In the genomic region with DNA sequence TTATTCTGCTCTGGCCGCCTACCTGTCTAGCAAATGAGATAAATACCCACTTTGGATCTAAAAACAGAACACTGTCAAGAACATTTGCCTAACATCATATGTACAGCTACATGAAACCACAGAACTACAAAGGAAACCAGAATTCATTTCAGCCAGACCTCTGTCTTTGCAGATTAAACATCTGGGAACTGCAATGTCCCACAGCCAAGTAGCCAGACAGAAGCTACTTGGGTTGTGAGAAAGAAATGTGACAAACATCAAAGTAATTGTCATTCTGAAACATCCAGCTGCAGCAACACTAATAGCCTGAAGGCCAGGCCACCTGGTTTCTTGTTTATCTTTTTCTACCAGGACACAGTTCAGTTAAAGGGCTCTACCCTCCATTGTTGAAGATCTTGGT, we compare ENCODE assay signal across 21 mouse cellular contexts.
DNase-seq lines count a peak whose midpoint lies in the region; ATAC-seq and TF ChIP-seq lines count a peak whose summit lies in the region.
"Had no signal": no experiment of that assay in that cellular context is flagged by ENCODE, and none has a peak within 500 bp of the region (broad histone marks: within the 10 kb centered on the region; RNA-seq: fewer than 3 reads in every experiment).

No protein-coding gene starts in this region.

- no peak overlapping the region for H3K27ac ChIP-seq in kidney, adult 2 months (ENCODE audit: insufficient read depth, low read depth, low read length)
- no peak overlapping the region for H3K27ac ChIP-seq in kidney, embryonic 16.5 days (ENCODE audit: low read length)
- peak overlapping the region; percentile 91 for H3K27ac ChIP-seq in CH12.LX (ENCODE audit: insufficient read depth, low read depth)
- H3K27ac ChIP-seq in stomach, postnatal 0 days (replicated peaks) = no peak overlapping the region
- H3K27ac ChIP-seq: embryonic facial prominence, embryonic 10.5 days; embryonic facial prominence, embryonic 12.5 days; forebrain, embryonic 13.5 days; forebrain, embryonic 15.5 days had no signal

- no peaks in the 10 kb centered on the region for H3K36me3 ChIP-seq in kidney, adult 2 months (ENCODE audit: control insufficient read depth, insufficient read depth, low read length)
- no peaks in the 10 kb centered on the region for H3K36me3 ChIP-seq in kidney, embryonic 16.5 days (ENCODE audit: insufficient read depth, low read length)
- no peaks in the 10 kb centered on the region for H3K36me3 ChIP-seq in CH12.LX (replicated peaks in 1 of 2; ENCODE audit: control insufficient read depth in 1 of 2, insufficient read depth in 1 of 2, low read length in 1 of 2)
- H3K36me3 ChIP-seq in stomach, postnatal 0 days (ENCODE audit: control insufficient read depth, insufficient read depth, low read length) = no peaks in the 10 kb centered on the region
- H3K36me3 ChIP-seq: G1E had no signal

- dilution Hi-C loops in CH12.LX (cut with MboI; ENCODE audit: extremely low pct_ligation_motif_present, extremely low pct_unique_long_range_greater_than_20kb, low sequenced_read_pairs) = no loop called here

- H3K27me3 ChIP-seq in kidney, adult 2 months (replicated peaks; ENCODE audit: control insufficient read depth, insufficient read depth, low read length) = no peaks in the 10 kb centered on the region
- H3K27me3 ChIP-seq in kidney, embryonic 16.5 days (ENCODE audit: insufficient read depth, low read length) = no peaks in the 10 kb centered on the region
- H3K27me3 ChIP-seq in CH12.LX (replicated peaks) = no peaks in the 10 kb centered on the region
- H3K27me3 ChIP-seq in stomach, postnatal 0 days (ENCODE audit: control insufficient read depth, insufficient read depth, low read length) = no peaks in the 10 kb centered on the region
- H3K27me3 ChIP-seq: embryonic facial prominence, embryonic 12.5 days; forebrain, embryonic 13.5 days; forebrain, embryonic 15.5 days had no signal

- 84% methylated on average over 1 of the region's 1 CpGs for WGBS in kidney, adult 2 months
- WGBS in kidney, embryonic 16.5 days = 82% methylated on average over 1 of the region's 1 CpGs
- 66% methylated on average over 1 of the region's 1 CpGs for WGBS in stomach, postnatal 0 days

- DNase-seq in kidney, adult 2 months = peak; percentile 4
- DNase-seq in CH12.LX (ENCODE audit: extremely low read depth) (peak; percentile 81), MN1 (ENCODE audit: low spot score) (peak; percentile 18)
- no peak for DNase-seq in stomach, postnatal 0 days (ENCODE audit: low spot score)
- DNase-seq: adrenal gland, adult 2 months; adrenal gland, postnatal 10 days; adrenal gland, postnatal 25 days; cerebellum, adult 11 months; cerebellum, adult 18-20 months; cerebellum, adult 8-10 months; cerebellum, adult 9-11 months; cerebellum, postnatal 14 days; cerebellum, postnatal 36 days; embryo, embryonic 11 days; forebrain, postnatal 0 days had no signal

- no peak for ATAC-seq in kidney, embryonic 16.5 days (ENCODE audit: low FRiP score, low TSS enrichment)
- ATAC-seq in stomach, postnatal 0 days (ENCODE audit: low FRiP score, low TSS enrichment) = no peak
- ATAC-seq: forebrain, embryonic 13.5 days; forebrain, embryonic 15.5 days; forebrain, postnatal 0 days had no signal

- H3K4me1 ChIP-seq in kidney, adult 2 months (ENCODE audit: control insufficient read depth, insufficient read depth, low read length) = peaks cover 6% of the 10 kb centered on the region
- no peaks in the 10 kb centered on the region for H3K4me1 ChIP-seq in kidney, embryonic 16.5 days (ENCODE audit: insufficient read depth, low read length)
- peaks cover 17 to 48% of the 10 kb centered on the region in 2 experiments for H3K4me1 ChIP-seq in CH12.LX (ENCODE audit: control insufficient read depth in 1 of 2, insufficient read depth in 2 of 2)
- no peaks in the 10 kb centered on the region for H3K4me1 ChIP-seq in stomach, postnatal 0 days (replicated peaks; ENCODE audit: control insufficient read depth, insufficient read depth)
- H3K4me1 ChIP-seq: embryonic facial prominence, embryonic 10.5 days; embryonic facial prominence, embryonic 12.5 days; forebrain, embryonic 13.5 days; forebrain, embryonic 15.5 days had no signal

- H3K9ac ChIP-seq in kidney, embryonic 16.5 days (replicated peaks; ENCODE audit: low read length) = no peak overlapping the region
- no peak overlapping the region for H3K9ac ChIP-seq in CH12.LX (ENCODE audit: insufficient read depth, low read depth)
- H3K9ac ChIP-seq in stomach, postnatal 0 days (ENCODE audit: low read length) = no peak overlapping the region
- H3K9ac ChIP-seq: embryonic facial prominence, embryonic 12.5 days; forebrain, embryonic 13.5 days; forebrain, embryonic 15.5 days; forebrain, postnatal 0 days had no signal

- peak; percentile 6 for TF ChIP-seq RAD21 in CH12.LX (IDR thresholded peaks at IDR 0.05; ENCODE audit: low read depth, low read length)

- no peaks in the 10 kb centered on the region for H3K9me3 ChIP-seq in kidney, embryonic 16.5 days (ENCODE audit: low read length)
- peaks cover 4% of the 10 kb centered on the region for H3K9me3 ChIP-seq in CH12.LX (replicated peaks; ENCODE audit: low read length)
- H3K9me3 ChIP-seq in stomach, postnatal 0 days (ENCODE audit: control insufficient read depth, low read length) = no peaks in the 10 kb centered on the region
- H3K9me3 ChIP-seq: embryonic facial prominence, embryonic 10.5 days; embryonic facial prominence, embryonic 12.5 days; forebrain, embryonic 13.5 days; forebrain, embryonic 15.5 days had no signal

- peak; percentile 99 for TF ChIP-seq EP300 in CH12.LX (IDR thresholded peaks at IDR 0.05; ENCODE audit: low read length)
- no peak for TF ChIP-seq EP300 in stomach, postnatal 0 days (optimal IDR thresholded peaks at IDR 0.05)

- TF ChIP-seq CTCF in kidney, adult 2 months (conservative IDR thresholded peaks at IDR 0.05; ENCODE audit: insufficient read depth, insufficient read length, low read depth, low read length) = no peak
- no peak for TF ChIP-seq CTCF in CH12.LX (conservative IDR thresholded peaks at IDR 0.05 in 1 of 2, IDR thresholded peaks at IDR 0.05 in 1 of 2; ENCODE audit: low read depth in 2 of 2, low read length in 2 of 2)
- TF ChIP-seq CTCF in stomach, postnatal 0 days (IDR thresholded peaks at IDR 0.05; ENCODE audit: low read depth) = no peak

- no peak overlapping the region for H3K4me2 ChIP-seq in kidney, embryonic 16.5 days (replicated peaks; ENCODE audit: low read depth, low read length)
- H3K4me2 ChIP-seq in CH12.LX (ENCODE audit: insufficient read depth, low read depth, poor library complexity, severe bottlenecking) = peak overlapping the region; percentile 17; the same call in 1 of the 2 replicates
- H3K4me2 ChIP-seq in stomach, postnatal 0 days (replicated peaks; ENCODE audit: low read depth) = no peak overlapping the region
- H3K4me2 ChIP-seq: embryonic facial prominence, embryonic 12.5 days; forebrain, embryonic 13.5 days; forebrain, embryonic 15.5 days had no signal

- H3K79me2 ChIP-seq in CH12.LX (replicated peaks; ENCODE audit: control insufficient read depth, extremely low read depth, insufficient read depth, poor library complexity, severe bottlenecking) = no peaks in the 10 kb centered on the region

- in situ Hi-C loops in CH12.LX (cut with MboI; ENCODE audit: low pct_ligation_motif_present, low pct_unique_long_range_greater_than_20kb, low sequenced_read_pairs) = no loop called here

- no peak overlapping the region for H3K4me3 ChIP-seq in kidney, adult 2 months (ENCODE audit: insufficient read depth, low read depth, low read length)
- H3K4me3 ChIP-seq in kidney, embryonic 16.5 days (ENCODE audit: low read length) = no peak overlapping the region
- H3K4me3 ChIP-seq in CH12.LX (replicated peaks in 1 of 3; ENCODE audit: low read depth in 2 of 3, low read length in 2 of 3, poor library complexity in 1 of 3) = no peak overlapping the region
- no peak overlapping the region for H3K4me3 ChIP-seq in stomach, postnatal 0 days (ENCODE audit: low read depth, low read length)
- H3K4me3 ChIP-seq: embryonic facial prominence, embryonic 10.5 days; embryonic facial prominence, embryonic 12.5 days; forebrain, embryonic 13.5 days; forebrain, embryonic 15.5 days had no signal

- no peak for TF ChIP-seq POLR2A in kidney, adult 2 months (IDR thresholded peaks at IDR 0.05; ENCODE audit: low read depth, low read length)
- TF ChIP-seq POLR2A in CH12.LX (IDR thresholded peaks at IDR 0.05; ENCODE audit: low read depth, low read length) = no peak

TF ChIP-seq in CH12.LX, 34 proteins besides CTCF, POLR2A, EP300 and RAD21 (continues in another document):
- TF ChIP-seq JUND (conservative IDR thresholded peaks at IDR 0.05; ENCODE audit: low read depth, low read length) (peak; percentile 88), NRF1 (IDR thresholded peaks at IDR 0.05; ENCODE audit: low read depth, low read length) (0 out of 2 replicates have a peak, but pooled peaks have one; percentile 31), ZNF384 (IDR thresholded peaks at IDR 0.05; ENCODE audit: low read depth, low read length) (peak; percentile 53), JUN (IDR thresholded peaks at IDR 0.05; ENCODE audit: insufficient read depth, low read depth, low read length) (peak; percentile 89), UBTF (IDR thresholded peaks at IDR 0.05; ENCODE audit: low read depth, low read length) (no peak), TBP (conservative IDR thresholded peaks at IDR 0.05; ENCODE audit: low read depth, low read length) (no peak; the same call in 1 of the 2 replicates), NELFE (IDR thresholded peaks at IDR 0.05; ENCODE audit: low read depth, low read length) (peak; percentile 26; the same call in 1 of the 2 replicates), TCF12 (IDR thresholded peaks at IDR 0.05; ENCODE audit: low read depth, low read length) (peak; percentile 100), E2F4 (IDR thresholded peaks at IDR 0.05; ENCODE audit: insufficient replicate concordance, low read depth, low read length) (peak; percentile 73; the same call in 1 of the 2 replicates), IRF4 (IDR thresholded peaks at IDR 0.05; ENCODE audit: low read depth, low read length) (peak; percentile 97), RCOR1 (conservative IDR thresholded peaks at IDR 0.05; ENCODE audit: low read depth, low read length) (peak; percentile 98), ELF1 (IDR thresholded peaks at IDR 0.05; ENCODE audit: low read depth, low read length) (peak; percentile 29; the same call in 1 of the 2 replicates), CHD2 (IDR thresholded peaks at IDR 0.05; ENCODE audit: low read length) (peak; percentile 88), SMC3 (IDR thresholded peaks at IDR 0.05; ENCODE audit: low read depth, low read length) (no peak), ZMIZ1 (IDR thresholded peaks at IDR 0.05; ENCODE audit: low read depth, low read length) (peak; percentile 60; the same call in 1 of the 2 replicates), USF2 (conservative IDR thresholded peaks at IDR 0.05; ENCODE audit: low read depth, low read length) (no peak), MXI1 (IDR thresholded peaks at IDR 0.05; ENCODE audit: low read depth, low read length) (peak; percentile 67), USF1 (IDR thresholded peaks at IDR 0.05; ENCODE audit: low read depth, low read length) (no peak), MAX (IDR thresholded peaks at IDR 0.05; ENCODE audit: low read length) (peak; percentile 73), HCFC1 (IDR thresholded peaks at IDR 0.05; ENCODE audit: low read depth, low read length) (peak; percentile 53)
